Mouse (Mus musculus) brain, embryonic 14.5 days (tissue): ENCODE results near the gene Hoxd9. TPM values are rescaled to one million over a fixed set of nuclear protein-coding genes. Genes with fewer than 3 reads are reported as not detected.

Experiments used
- DNase-seq: peaks from one replicate; pipeline ENCODE4 v3.0.0-alpha.2; 2011; ENCODE audit warnings: low read depth
- CTCF ChIP-seq: fragments of 200-500 bp; IDR thresholded peaks from 2 replicates; pipeline ENCODE4 v1.5.1; 2012; ENCODE audit warnings: inconsistent platforms, mild to moderate bottlenecking, moderate library complexity, borderline replicate concordance; ENCODE audit not compliant: insufficient read depth, insufficient read length; ENCODE audit errors: extremely low read depth
- POLR2A ChIP-seq: fragments of 200-500 bp; IDR thresholded peaks from 2 replicates; pipeline ENCODE4 v1.6.1; 2012; ENCODE audit warnings: mild to moderate bottlenecking, inconsistent platforms, borderline replicate concordance; ENCODE audit not compliant: poor library complexity, insufficient read depth, insufficient read length, severe bottlenecking; ENCODE audit errors: extremely low read depth
- polyA plus RNA-seq: library from polyadenylated mRNA; depleted of rRNA; stranded (reverse); fragments of >200 nt; gene quantifications from 2 replicates; pipeline ENCODE4 v1.2.3, GENCODE M21; 2012; rRNA removed

Gene Hoxd9
- polyA plus RNA-seq, 1 experiment = 0.36 TPM

DNA sequence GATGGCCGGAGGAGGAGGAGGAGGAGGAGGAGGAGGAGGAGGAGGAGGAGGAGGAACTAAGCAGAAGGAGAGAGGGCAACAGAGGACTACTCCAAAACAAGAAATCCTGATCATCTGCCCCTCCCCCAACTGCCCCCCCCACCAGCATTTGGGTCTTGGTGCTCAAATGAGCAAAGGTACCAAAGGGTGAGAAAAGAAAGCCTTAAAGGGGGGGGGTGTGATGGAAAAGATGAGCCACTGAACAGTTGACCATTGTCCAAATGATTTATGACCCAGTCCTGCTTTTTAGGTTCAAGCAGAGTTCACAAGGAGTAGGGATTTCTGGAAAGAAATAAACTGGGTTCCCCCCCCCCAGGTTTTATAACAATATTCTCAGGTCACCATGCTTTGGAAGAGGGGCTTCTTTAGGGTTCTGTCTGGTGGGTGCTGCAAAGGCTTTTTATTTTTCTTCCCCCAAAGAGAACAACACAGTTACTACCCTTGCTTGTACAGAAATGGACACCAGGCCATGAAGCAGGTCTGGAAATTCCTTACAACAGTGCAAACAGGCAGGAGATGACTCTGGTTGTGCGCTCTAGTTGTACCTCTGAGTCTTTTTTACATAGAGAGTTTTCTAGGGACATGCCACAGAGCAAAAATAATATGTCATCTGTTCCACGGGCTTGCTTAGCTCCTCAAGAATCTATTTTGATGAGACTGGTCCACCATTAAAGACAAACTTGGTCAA lies 43.9 kb downstream of the Hoxd9 start:
- TF ChIP-seq CTCF = no peak
- no peak for TF ChIP-seq POLR2A

DNA sequence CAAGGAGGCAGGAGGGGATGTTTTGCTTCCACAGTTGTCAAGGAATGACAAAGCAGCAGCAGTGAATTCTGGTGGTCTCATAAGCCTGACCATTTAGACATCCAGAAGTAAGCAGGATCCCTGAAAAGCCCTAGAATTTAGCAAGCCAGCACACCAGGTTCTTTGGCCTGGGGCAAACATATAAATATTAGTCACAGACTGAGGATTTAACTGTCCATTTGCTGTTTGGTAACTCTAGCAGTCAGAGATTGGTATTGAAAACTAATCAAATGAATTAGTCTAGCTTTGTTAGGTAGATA lies 44.4 kb downstream of the Hoxd9 start:
- TF ChIP-seq CTCF (no peak), POLR2A (no peak)
- DNase-seq = no peak

More for the DNA sequence above, 43.9 kb downstream of the Hoxd9 start:
- peak; percentile 2 for DNase-seq

DNA sequence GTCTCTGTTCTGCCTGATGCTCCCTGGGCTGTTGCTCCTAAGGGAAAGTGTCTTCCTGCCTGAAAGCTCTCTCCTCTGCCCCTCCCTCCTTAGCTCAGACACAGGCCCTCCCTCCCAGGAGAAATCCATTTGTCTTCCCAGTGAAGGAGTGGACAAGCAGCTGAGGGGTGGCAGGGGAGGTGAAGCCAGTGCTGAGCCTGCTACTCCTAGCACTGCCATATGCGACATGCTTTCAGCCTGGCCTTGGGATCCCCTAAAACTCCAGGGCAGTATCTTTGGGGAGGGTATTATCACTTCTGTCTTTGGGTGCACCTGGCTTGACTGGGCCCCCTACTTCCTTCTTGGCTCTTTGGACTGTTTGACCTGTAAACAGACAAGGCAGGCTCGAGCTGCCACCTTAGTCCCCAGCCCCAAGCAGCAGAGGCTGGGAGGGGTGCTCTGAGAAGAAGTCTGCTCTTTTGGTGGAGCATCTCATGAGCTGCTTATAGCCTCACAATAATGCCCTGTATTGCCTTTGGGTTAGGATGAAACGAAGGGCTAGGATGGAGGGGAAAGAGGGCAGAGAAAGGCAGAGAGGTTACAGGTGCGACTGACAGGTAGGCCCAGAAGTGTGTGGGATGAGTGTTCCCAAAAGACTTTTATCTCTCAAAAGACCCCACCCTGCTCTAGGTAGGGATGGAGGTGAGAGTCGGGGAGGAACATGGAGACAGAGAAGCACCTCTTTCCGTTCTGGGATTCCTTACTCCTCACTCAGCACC lies 48.2 kb downstream of the Hoxd9 start:
- no peak for TF ChIP-seq POLR2A
- TF ChIP-seq CTCF = no peak
- DNase-seq = peak; percentile 6

DNA sequence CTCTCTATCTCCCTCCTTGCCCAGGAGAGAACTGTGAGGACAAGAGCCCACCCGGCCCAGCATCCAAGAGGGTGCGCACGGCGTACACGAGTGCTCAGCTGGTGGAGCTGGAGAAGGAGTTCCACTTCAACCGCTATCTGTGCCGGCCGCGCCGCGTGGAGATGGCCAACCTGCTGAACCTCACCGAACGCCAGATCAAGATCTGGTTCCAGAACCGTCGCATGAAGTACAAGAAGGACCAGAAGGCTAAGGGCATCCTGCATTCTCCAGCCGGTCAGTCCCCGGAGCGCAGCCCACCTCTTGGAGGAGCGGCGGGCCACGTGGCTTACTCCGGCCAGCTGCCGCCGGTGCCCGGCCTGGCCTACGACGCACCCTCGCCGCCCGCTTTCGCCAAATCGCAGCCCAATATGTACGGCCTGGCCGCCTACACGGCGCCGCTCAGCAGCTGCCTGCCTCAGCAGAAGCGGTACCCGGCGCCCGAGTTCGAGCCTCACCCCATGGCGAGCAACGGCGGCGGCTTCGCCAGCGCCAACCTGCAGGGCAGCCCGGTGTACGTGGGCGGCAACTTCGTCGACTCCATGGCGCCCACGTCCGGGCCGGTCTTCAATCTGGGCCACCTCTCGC lies 48.9 kb downstream of the Hoxd9 start:
- DNase-seq = peak; percentile 1
- TF ChIP-seq POLR2A (no peak), CTCF (no peak)

DNA sequence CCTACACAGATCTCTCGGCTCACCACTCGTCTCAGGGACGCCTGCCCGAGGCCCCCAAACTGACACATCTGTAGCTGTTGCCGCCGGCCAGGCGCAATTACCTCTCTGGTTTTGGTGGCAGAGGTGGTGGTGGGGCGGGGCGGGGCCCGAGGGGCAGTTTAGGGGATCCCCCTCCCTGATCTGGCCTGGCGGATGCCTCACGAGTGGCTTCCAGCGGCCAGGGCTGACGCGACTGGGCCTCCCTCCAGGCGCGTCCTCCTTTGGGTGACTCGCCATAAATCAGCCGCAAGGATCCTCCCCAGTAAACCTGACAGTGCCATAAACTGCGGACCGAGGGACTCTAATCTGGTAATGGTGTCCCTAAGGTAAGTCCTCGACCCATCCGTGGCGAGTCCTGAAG lies 49.5 kb downstream of the Hoxd9 start:
- DNase-seq = no peak
- TF ChIP-seq POLR2A (no peak), CTCF (no peak)

DNA sequence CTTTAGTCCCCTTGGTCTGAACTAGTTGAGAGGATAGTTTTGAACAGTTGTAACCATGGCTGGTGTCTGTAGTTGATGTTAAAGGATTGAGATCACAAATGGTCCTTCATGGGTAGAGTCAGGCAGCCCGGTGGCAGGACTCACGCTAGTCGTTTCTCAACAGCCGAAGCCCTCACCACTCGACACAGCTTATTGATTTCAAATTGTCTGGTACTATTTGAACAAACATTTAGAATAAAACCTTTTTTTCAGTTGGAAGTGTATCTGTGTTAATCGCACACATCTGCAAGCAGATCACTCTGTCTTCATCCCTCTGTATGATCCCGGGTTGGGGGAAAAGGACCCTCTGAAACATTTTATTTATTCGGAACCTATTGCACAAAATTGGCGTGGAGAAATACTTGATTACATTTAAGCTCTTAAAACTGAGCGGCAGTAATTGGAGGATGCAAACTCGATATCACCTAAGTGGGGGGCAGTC lies 50.2 kb downstream of the Hoxd9 start:
- DNase-seq = peak; percentile 50

DNA sequence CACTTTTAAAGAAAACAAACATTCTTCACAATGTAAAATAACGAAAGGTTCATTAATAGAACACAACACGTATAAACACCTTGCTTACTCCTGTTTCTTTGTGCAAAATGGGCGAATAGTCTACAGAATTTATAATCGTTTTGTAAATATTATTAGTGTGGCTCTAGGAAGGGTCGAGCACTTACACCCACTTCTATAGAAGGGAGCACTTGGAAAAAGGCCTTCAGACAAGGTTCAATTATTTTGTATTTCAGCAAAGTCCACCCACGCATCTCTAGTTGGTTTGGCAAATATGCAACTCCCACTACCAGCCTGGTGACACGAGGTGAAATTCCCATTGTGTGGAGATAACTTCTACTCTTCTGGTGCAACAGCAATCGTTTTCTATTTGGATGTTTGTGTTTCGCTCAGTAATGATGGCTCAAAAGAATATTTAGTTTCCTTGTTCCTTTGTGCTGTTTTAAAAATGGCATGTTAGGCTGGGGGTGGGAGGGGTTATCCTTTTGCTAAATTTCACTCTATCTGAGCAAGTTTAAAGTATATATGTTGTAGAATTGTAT lies 51.0 kb downstream of the Hoxd9 start:
- no peak for TF ChIP-seq POLR2A
- no peak for TF ChIP-seq CTCF
- peak; percentile 43 for DNase-seq

More for the DNA sequence above, 50.2 kb downstream of the Hoxd9 start:
- no peak for TF ChIP-seq POLR2A
- TF ChIP-seq CTCF = no peak

DNA sequence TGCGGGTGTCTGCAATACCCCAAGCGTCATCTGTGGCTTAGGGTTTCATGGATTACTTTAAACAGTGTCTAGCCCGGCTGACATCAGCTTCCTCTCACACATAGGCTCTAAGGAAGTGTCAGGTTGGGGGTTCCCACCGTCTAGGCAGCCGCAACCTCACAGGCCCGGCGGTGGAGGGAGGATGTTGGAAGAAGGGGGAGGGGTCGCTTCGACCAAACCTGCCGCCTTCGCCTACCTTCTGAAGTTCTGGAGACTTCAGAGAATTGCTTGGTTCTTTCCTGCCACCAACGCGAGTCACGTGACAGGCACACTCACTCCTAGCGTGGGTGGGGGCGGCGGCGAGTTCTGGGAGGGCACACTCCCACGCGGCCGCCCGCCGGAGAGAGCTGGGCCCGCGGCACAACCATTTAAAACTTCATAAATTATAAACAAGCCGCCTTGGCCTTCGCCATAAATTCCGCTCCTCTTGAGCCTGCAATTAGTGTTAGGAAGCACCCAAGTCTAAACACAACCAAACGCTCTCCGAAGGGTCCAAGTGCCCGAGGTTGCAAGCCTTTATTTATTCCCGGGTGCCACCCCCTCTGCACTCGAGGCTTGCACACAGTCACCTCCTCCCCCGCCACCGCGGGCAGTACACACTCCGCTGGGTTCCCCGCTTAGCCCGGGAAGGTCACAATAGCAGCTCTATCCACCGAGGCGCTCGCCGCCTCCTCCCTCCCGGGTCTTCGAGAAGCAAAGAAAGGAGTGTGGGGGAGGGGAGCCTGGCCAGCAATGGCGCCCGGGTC lies 52.0 kb downstream of the Hoxd9 start:
- peak; percentile 66 for DNase-seq
- TF ChIP-seq CTCF (no peak), POLR2A (no peak)

Other genes starting within 250 kb of the Hoxd9 start
- gene Lnpk, start 118.3 kb upstream of the Hoxd9 start, polyA plus RNA-seq = 29.8 and 32.9 TPM in 2 replicates
- gene Evx2, start 38.2 kb upstream of the Hoxd9 start, polyA plus RNA-seq = 1.7 and 4.6 TPM in 2 replicates
- gene Hoxd13, start 29.4 kb upstream of the Hoxd9 start, polyA plus RNA-seq = 0.16 and 0.25 TPM in 2 replicates
- 0.05 TPM in 1 of 2 replicates, not detected in the other for gene Hoxd12, start 22.7 kb upstream of the Hoxd9 start, polyA plus RNA-seq
- gene Hoxd11, start 18.2 kb upstream of the Hoxd9 start, polyA plus RNA-seq = 0.05 TPM in 1 of 2 replicates, not detected in the other
- gene Hoxd10, start 5.8 kb upstream of the Hoxd9 start, polyA plus RNA-seq = 0.04 and 0.14 TPM in 2 replicates
- 0.73 and 1.6 TPM in 2 replicates for gene Hoxd8, start 6.9 kb downstream of the Hoxd9 start, polyA plus RNA-seq
- 9.6 and 47.4 TPM in 2 replicates for gene Hoxd3, start 14.2 kb downstream of the Hoxd9 start, polyA plus RNA-seq
- 0.81 and 5.5 TPM in 2 replicates for gene Hoxd4, start 14.2 kb downstream of the Hoxd9 start, polyA plus RNA-seq
- 0.44 and 1.7 TPM in 2 replicates for gene Gm28230, start 29.0 kb downstream of the Hoxd9 start, polyA plus RNA-seq
- 0.34 and 1.3 TPM in 2 replicates for gene Hoxd1, start 65.3 kb downstream of the Hoxd9 start, polyA plus RNA-seq
- 75.7 and 84.2 TPM in 2 replicates for gene Mtx2, start 128.1 kb downstream of the Hoxd9 start, polyA plus RNA-seq